Mouse (Mus musculus) limb, embryonic 14.5 days (tissue): ENCODE results near the gene Stau1. TPM values are rescaled to one million over a fixed set of nuclear protein-coding genes. Genes with fewer than 3 reads are reported as not detected.

Experiments used
- ATAC-seq: fragments of 200-750 bp; cut with Nextera tagmentation; 2 replicates; pipeline ENCODE4 v1.8.0; 2017; ENCODE audit warnings: low read depth, moderate number of reproducible peaks, moderate TSS enrichment; ENCODE audit not compliant: low FRiP score
- DNase-seq: peaks from one replicate; pipeline ENCODE4 v3.0.0-alpha.2; 2015; ENCODE audit warnings: low spot score
- H3K27ac ChIP-seq: fragments of 300-500 bp; sonication (generic); replicated peaks from 2 replicates; pipeline ENCODE4 v1.5.1; 2014; ENCODE audit warnings: low read depth, mild to moderate bottlenecking, low read length, moderate library complexity, mixed read lengths
- H3K27me3 ChIP-seq: fragments of 300-500 bp; sonication (generic); 2 replicates; pipeline ENCODE4 v1.6.1; 2014; ENCODE audit warnings: low read length, mixed read lengths; ENCODE audit not compliant: control insufficient read depth, insufficient read depth
- H3K36me3 ChIP-seq: fragments of 300-500 bp; sonication (generic); 2 replicates; pipeline ENCODE4 v1.6.1; 2014; ENCODE audit warnings: mild to moderate bottlenecking, low read length, moderate library complexity, mixed read lengths; ENCODE audit not compliant: control insufficient read depth, insufficient read depth
- H3K4me1 ChIP-seq: fragments of 300-500 bp; sonication (generic); 2 replicates; pipeline ENCODE4 v1.6.1; 2014; ENCODE audit warnings: antibody characterized with exemption, low read length, mixed read lengths; ENCODE audit not compliant: control insufficient read depth, insufficient read depth
- H3K4me2 ChIP-seq: fragments of 300-500 bp; sonication (generic); replicated peaks from 2 replicates; pipeline ENCODE4 v1.6.1; 2014; ENCODE audit warnings: low read depth, mild to moderate bottlenecking, low read length, moderate library complexity; ENCODE audit not compliant: severe bottlenecking
- H3K4me3 ChIP-seq: fragments of 300-500 bp; sonication (generic); replicated peaks from 2 replicates; pipeline ENCODE4 v1.5.1; 2014; ENCODE audit warnings: low read length
- H3K9ac ChIP-seq: fragments of 300-500 bp; sonication (generic); 2 replicates; pipeline ENCODE4 v1.6.1; 2014; ENCODE audit warnings: mild to moderate bottlenecking, low read depth, low read length, moderate library complexity; ENCODE audit not compliant: severe bottlenecking
- H3K9me3 ChIP-seq: fragments of 300-500 bp; sonication (generic); 2 replicates; pipeline ENCODE4 v1.6.1; 2016; ENCODE audit warnings: low read length; ENCODE audit not compliant: control insufficient read depth
- POLR2A ChIP-seq: fragments of 200-500 bp; IDR thresholded peaks from 2 replicates; pipeline ENCODE4 v1.8.0; 2012; ENCODE audit warnings: inconsistent platforms, mild to moderate bottlenecking, moderate library complexity, borderline replicate concordance; ENCODE audit not compliant: insufficient read depth, insufficient read length; ENCODE audit errors: extremely low read depth
- WGBS: fragments of 180-500 bp; shearing (Covaris S2); extraction: QIAGEN DNeasy Blood & Tissue Kit; methylation state at CpG from one replicate; pipeline ENCODE4 v1.1.7; 2014; 5-methylcytosine and 5-hydroxymethylcytosine counted together
- polyA plus RNA-seq, 2 experiments: library from polyadenylated mRNA; depleted of rRNA in 1 of 2; stranded (reverse) in 1 of 2; unstranded in 1 of 2; fragments of >200 nt; fragmentation: Nextera tagmentation in 1 of 2; extraction: Ambion mirVana in 1 of 2; gene quantifications; 2 replicates each; pipeline versions ENCODE4 v1.2.1 to v1.2.3; 2012 to 2014

Gene Stau1
- polyA plus RNA-seq, 2 experiments: 71.4 to 88.8 TPM

DNA sequence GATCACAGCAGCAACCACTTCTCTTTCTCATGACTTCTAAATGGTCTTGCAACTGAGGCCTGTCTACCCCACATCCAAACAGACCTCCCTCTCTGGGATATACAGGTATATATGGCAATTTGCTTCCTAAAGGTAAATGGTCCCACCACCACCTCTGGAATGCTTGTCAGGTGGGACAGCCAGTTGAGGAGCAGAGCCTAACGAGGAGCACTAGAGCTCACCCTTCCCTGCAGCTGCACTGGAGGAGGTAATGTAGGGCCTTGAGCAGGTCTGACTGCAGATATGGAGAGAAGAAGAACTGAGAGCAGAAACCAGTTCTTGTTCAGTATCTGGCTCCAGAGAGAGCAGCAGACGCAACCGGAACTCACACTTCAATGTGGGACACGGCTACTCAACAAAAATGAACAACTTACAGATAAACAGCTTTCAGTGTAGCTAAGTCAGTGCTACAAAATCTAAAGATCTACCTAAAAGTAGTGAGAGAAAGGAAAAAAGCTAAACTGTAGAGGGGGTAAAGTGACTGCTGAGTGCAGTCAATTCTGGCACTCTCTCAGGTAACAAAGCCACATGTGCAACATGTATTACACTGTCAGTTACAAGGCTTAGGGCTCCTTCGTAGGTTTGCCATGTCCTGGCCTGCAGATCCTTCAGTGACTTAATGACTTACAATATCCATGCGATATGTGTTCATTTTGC is 21.8 kb downstream of the Stau1 start:
- no peaks in the 10 kb centered on the region for H3K27me3 ChIP-seq
- 58% methylated on average over 6 of the region's 6 CpGs for WGBS
- ATAC-seq: no peak
- no peak overlapping the region for H3K27ac ChIP-seq
- DNase-seq: no peak
- peaks cover 23% of the 10 kb centered on the region for H3K4me1 ChIP-seq
- no peaks in the 10 kb centered on the region for H3K9me3 ChIP-seq
- no peak overlapping the region for H3K9ac ChIP-seq
- no peak overlapping the region for H3K4me3 ChIP-seq
- no peaks in the 10 kb centered on the region for H3K36me3 ChIP-seq
- TF ChIP-seq POLR2A: no peak
- no peak overlapping the region for H3K4me2 ChIP-seq

DNA sequence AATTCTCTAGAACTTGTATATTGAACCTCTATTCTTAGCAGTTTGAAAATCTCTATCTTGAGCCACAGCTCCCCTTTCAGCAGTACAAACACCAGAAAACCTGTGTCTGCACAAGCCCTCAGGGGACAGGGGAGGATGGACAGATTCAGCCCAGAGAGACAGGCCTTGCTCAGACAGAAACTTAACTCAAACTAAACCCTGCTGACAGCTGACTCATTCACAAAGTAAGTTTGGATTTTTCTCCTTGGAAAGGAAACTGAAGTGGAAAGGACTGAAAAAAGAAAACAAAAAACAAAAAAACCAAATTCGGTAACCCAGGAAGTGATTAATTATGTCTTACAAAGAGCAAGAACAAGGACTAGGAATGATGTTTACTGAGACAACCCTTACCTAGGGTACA is 22.9 kb downstream of the Stau1 start:
- Histone ChIP-seq H3K9ac (no peak overlapping the region), H3K9me3 (no peaks in the 10 kb centered on the region), H3K27ac (no peak overlapping the region), H3K4me1 (peaks cover 22% of the 10 kb centered on the region), H3K4me2 (no peak overlapping the region), H3K4me3 (no peak overlapping the region), H3K27me3 (no peaks in the 10 kb centered on the region), H3K36me3 (no peaks in the 10 kb centered on the region)
- DNase-seq (no peak), ATAC-seq (no peak)
- no peak for TF ChIP-seq POLR2A
- 81% methylated on average over 1 of the region's 1 CpGs for WGBS

DNA sequence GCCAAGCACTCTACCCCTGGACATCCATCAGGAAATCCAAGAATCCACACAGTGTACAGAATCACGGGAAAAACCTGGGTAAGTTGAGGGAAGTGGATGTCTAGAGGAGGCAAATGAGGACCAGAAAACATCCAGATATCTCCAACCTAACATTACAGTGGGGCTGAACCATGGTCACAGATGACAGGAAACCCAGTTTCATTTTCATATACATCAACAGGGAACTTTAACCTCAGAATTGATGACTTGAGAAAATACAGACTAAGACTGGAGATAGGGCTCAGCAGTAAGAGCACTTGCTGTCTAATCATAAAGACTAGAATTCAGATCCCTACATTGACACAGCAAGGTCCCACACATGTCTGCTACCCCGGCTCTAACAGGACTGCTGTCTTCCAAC is 31.3 kb downstream of the Stau1 start:
- Histone ChIP-seq H3K27me3 (no peaks in the 10 kb centered on the region), H3K4me2 (no peak overlapping the region), H3K4me1 (no peaks in the 10 kb centered on the region), H3K4me3 (no peak overlapping the region), H3K27ac (no peak overlapping the region), H3K9ac (no peak overlapping the region), H3K9me3 (no peaks in the 10 kb centered on the region), H3K36me3 (peaks cover 35% of the 10 kb centered on the region)
- ATAC-seq (no peak), DNase-seq (no peak)
- WGBS: 83% methylated on average over 2 of the region's 2 CpGs
- no peak for TF ChIP-seq POLR2A

DNA sequence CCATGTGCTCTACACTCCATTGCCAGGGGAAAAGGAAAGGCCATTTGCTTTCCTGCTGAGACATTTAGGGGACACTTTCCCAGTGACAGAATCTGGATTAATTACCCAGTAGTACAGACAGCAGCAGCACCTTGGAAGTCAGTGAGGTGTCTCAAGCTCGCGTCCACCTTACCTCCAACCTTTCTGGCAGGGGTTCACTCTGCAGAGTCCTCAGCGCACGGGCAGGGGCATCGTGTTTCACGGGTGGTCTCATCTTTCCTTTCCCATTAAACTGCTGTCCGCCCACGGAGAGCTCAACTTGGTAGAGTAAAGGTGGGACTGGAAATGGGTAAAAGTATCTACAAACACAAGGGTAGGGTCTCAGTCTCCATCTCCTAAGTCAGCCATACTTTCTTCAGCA is 32.8 kb downstream of the Stau1 start:
- WGBS: 62% methylated on average over 8 of the region's 8 CpGs
- ATAC-seq: no peak
- H3K9ac ChIP-seq: no peak overlapping the region

DNA sequence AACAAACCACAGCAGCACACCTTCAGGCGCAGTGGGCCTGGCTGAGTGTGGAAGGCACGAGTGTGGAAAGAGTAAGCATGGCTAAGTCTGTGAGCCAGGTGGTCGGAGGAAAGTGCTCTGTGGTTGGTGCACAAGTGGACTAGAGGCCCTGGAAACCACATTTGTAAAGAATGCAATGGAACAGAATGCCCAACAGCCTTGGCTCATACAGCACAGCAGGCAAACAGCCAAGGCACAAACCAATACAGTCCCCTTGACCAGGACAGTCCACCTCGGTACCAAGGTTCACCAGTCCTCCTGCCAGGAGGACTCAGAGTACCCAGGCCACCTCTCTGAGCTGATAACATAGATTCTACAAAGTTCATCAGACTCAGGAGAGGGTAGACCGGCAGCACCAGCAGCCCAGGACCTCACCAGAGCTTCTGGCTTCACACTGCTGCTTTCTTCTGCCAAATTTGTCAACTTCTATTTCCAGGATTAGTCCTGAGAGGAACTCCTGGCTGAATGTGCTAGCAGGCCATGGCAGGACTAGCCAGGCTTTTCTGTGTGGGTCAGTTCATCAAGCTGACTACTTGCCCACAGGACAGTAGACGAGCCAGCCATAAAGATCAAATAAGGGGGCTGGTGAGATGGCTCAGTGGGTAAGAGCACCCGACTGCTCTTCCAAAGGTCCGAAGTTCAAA is 35.3 kb downstream of the Stau1 start:
- WGBS: 86% methylated on average over 8 of the region's 8 CpGs
- no peak overlapping the region for H3K9ac ChIP-seq
- no peak for TF ChIP-seq POLR2A
- H3K27ac ChIP-seq: no peak overlapping the region
- no peak overlapping the region for H3K4me3 ChIP-seq
- no peak for ATAC-seq
- H3K9me3 ChIP-seq: no peaks in the 10 kb centered on the region
- DNase-seq: no peak
- no peak overlapping the region for H3K4me2 ChIP-seq
- H3K36me3 ChIP-seq: peaks cover 68% of the 10 kb centered on the region
- no peaks in the 10 kb centered on the region for H3K4me1 ChIP-seq
- no peaks in the 10 kb centered on the region for H3K27me3 ChIP-seq

More for the DNA sequence above, 32.8 kb downstream of the Stau1 start:
- H3K9me3 ChIP-seq: no peaks in the 10 kb centered on the region
- peaks cover 50% of the 10 kb centered on the region for H3K36me3 ChIP-seq
- H3K27me3 ChIP-seq: no peaks in the 10 kb centered on the region
- DNase-seq: no peak
- no peak for TF ChIP-seq POLR2A
- no peak overlapping the region for H3K4me2 ChIP-seq
- no peak overlapping the region for H3K27ac ChIP-seq
- H3K4me3 ChIP-seq: no peak overlapping the region
- H3K4me1 ChIP-seq: no peaks in the 10 kb centered on the region
